13 mouse cellular contexts compared by ENCODE assay signal in genomic region chr6:144039221-144039620, GRCm38 (mm10).
DNase-seq lines count a peak whose midpoint lies in the region; ATAC-seq and TF ChIP-seq lines count a peak whose summit lies in the region.
"Had no signal": no experiment of that assay in that cellular context is flagged by ENCODE, and none has a peak within 500 bp of the region (broad histone marks: within the 10 kb centered on the region; RNA-seq: fewer than 3 reads in every experiment).

No protein-coding gene starts in this region.

- no peak for TF ChIP-seq CTCF in hindbrain, postnatal 0 days (IDR thresholded peaks at IDR 0.05; ENCODE audit: low read depth)
- no peak for TF ChIP-seq CTCF in liver, postnatal 0 days (IDR thresholded peaks at IDR 0.05; ENCODE audit: low read depth)

- TF ChIP-seq POLR2A in limb, embryonic 14.5 days (IDR thresholded peaks at IDR 0.05; ENCODE audit: borderline replicate concordance, extremely low read depth, insufficient read depth, insufficient read length) = no peak

- peaks cover 50% of the 10 kb centered on the region for H3K4me1 ChIP-seq in hindbrain, embryonic 10.5 days (replicated peaks)
- no peaks in the 10 kb centered on the region for H3K4me1 ChIP-seq in hindbrain, postnatal 0 days (ENCODE audit: insufficient read depth, low read length)
- peaks cover 29% of the 10 kb centered on the region for H3K4me1 ChIP-seq in embryonic facial prominence, embryonic 12.5 days
- H3K4me1 ChIP-seq in limb, embryonic 14.5 days (ENCODE audit: control insufficient read depth, insufficient read depth, low read length) = peaks cover 23% of the 10 kb centered on the region
- H3K4me1 ChIP-seq in liver, postnatal 0 days (ENCODE audit: insufficient read depth) = no peaks in the 10 kb centered on the region; the same call in 1 of the 2 replicates

- no peak for TF ChIP-seq EP300 in liver, postnatal 0 days (IDR thresholded peaks at IDR 0.05; ENCODE audit: low read depth)

- no peak for ATAC-seq in hindbrain, postnatal 0 days
- no peak for ATAC-seq in embryonic facial prominence, embryonic 12.5 days (ENCODE audit: insufficient number of reproducible peaks, insufficient read depth, low FRiP score, low TSS enrichment)
- ATAC-seq in limb, embryonic 14.5 days (ENCODE audit: low FRiP score, low read depth) = no peak
- no peak for ATAC-seq in liver, postnatal 0 days

- no peak overlapping the region for H3K4me3 ChIP-seq in hindbrain, embryonic 10.5 days
- H3K4me3 ChIP-seq in hindbrain, postnatal 0 days (ENCODE audit: low read length) = no peak overlapping the region
- H3K4me3 ChIP-seq in embryonic facial prominence, embryonic 12.5 days = no peak overlapping the region
- H3K4me3 ChIP-seq in limb, embryonic 14.5 days (replicated peaks; ENCODE audit: low read length) = no peak overlapping the region
- no peak overlapping the region for H3K4me3 ChIP-seq in liver, postnatal 0 days (ENCODE audit: low read depth, low read length)
- H3K4me3 ChIP-seq: gastrocnemius, adult 2 months had no signal

- H3K4me2 ChIP-seq in hindbrain, postnatal 0 days (ENCODE audit: low read depth, low read length) = no peak overlapping the region
- H3K4me2 ChIP-seq in embryonic facial prominence, embryonic 12.5 days (replicated peaks) = peak overlapping the region; percentile 33
- peak overlapping the region; percentile 16; the same call in 1 of the 2 replicates for H3K4me2 ChIP-seq in limb, embryonic 14.5 days (replicated peaks; ENCODE audit: low read depth, low read length, severe bottlenecking)
- H3K4me2 ChIP-seq in liver, postnatal 0 days (ENCODE audit: low read depth, low read length) = no peak overlapping the region

- H3K27ac ChIP-seq in hindbrain, embryonic 10.5 days = peak overlapping the region; percentile 56; the same call in 1 of the 2 replicates
- H3K27ac ChIP-seq in hindbrain, postnatal 0 days = no peak overlapping the region
- peak overlapping the region; percentile 68 for H3K27ac ChIP-seq in embryonic facial prominence, embryonic 12.5 days
- peak overlapping the region; percentile 62 for H3K27ac ChIP-seq in limb, embryonic 14.5 days (replicated peaks; ENCODE audit: low read depth, low read length)
- no peak overlapping the region for H3K27ac ChIP-seq in liver, postnatal 0 days (ENCODE audit: low read depth)
- H3K27ac ChIP-seq: gastrocnemius, adult 2 months; macrophage had no signal

- 23% methylated on average over 7 of the region's 7 CpGs for WGBS in hindbrain, embryonic 10.5 days
- WGBS in hindbrain, postnatal 0 days = 21% methylated on average over 7 of the region's 7 CpGs
- 8% methylated on average over 7 of the region's 7 CpGs for WGBS in embryonic facial prominence, embryonic 12.5 days
- WGBS in limb, embryonic 14.5 days = 24% methylated on average over 7 of the region's 7 CpGs
- 71% methylated on average over 7 of the region's 7 CpGs for WGBS in liver, postnatal 0 days (ENCODE audit: insufficient replicate concordance)

- DNase-seq in hindbrain, embryonic 10.5 days (ENCODE audit: low spot score) = peak; percentile 29
- DNase-seq in hindbrain, postnatal 0 days (ENCODE audit: low spot score) = no peak
- DNase-seq in 3T3-L1 (ENCODE audit: low read depth, low spot score) = peak; percentile 31
- no peak for DNase-seq in limb, embryonic 14.5 days (ENCODE audit: low spot score)
- no peak for DNase-seq in B cell, adult 2 months
- DNase-seq in adrenal gland, adult 8-10 months = no peak
- DNase-seq in liver, postnatal 0 days = no peak
- DNase-seq: adrenal gland, postnatal 10 days; gastrocnemius, adult 2 months; kidney, adult 18-20 months; liver had no signal

- H3K9me3 ChIP-seq in hindbrain, embryonic 10.5 days = no peaks in the 10 kb centered on the region
- no peaks in the 10 kb centered on the region for H3K9me3 ChIP-seq in hindbrain, postnatal 0 days (ENCODE audit: low read length)
- H3K9me3 ChIP-seq in embryonic facial prominence, embryonic 12.5 days = no peaks in the 10 kb centered on the region
- H3K9me3 ChIP-seq in limb, embryonic 14.5 days (ENCODE audit: control insufficient read depth, low read length) = no peaks in the 10 kb centered on the region
- no peaks in the 10 kb centered on the region for H3K9me3 ChIP-seq in liver, postnatal 0 days (ENCODE audit: low read length)

- H3K9ac ChIP-seq in hindbrain, postnatal 0 days (replicated peaks; ENCODE audit: low read length) = no peak overlapping the region
- H3K9ac ChIP-seq in embryonic facial prominence, embryonic 12.5 days = no peak overlapping the region
- no peak overlapping the region for H3K9ac ChIP-seq in limb, embryonic 14.5 days (ENCODE audit: low read depth, low read length, severe bottlenecking)
- H3K9ac ChIP-seq in liver, postnatal 0 days (replicated peaks) = no peak overlapping the region

- no peaks in the 10 kb centered on the region; the same call in 1 of the 2 replicates for H3K27me3 ChIP-seq in hindbrain, embryonic 10.5 days (ENCODE audit: insufficient read depth, poor library complexity, severe bottlenecking)
- no peaks in the 10 kb centered on the region for H3K27me3 ChIP-seq in hindbrain, postnatal 0 days (ENCODE audit: insufficient read depth, low read length)
- no peaks in the 10 kb centered on the region for H3K27me3 ChIP-seq in embryonic facial prominence, embryonic 12.5 days
- no peaks in the 10 kb centered on the region for H3K27me3 ChIP-seq in limb, embryonic 14.5 days (ENCODE audit: control insufficient read depth, insufficient read depth, low read length)
- H3K27me3 ChIP-seq in liver, postnatal 0 days (ENCODE audit: insufficient read depth, low read length) = no peaks in the 10 kb centered on the region

- no peaks in the 10 kb centered on the region for H3K36me3 ChIP-seq in hindbrain, embryonic 10.5 days
- no peaks in the 10 kb centered on the region for H3K36me3 ChIP-seq in hindbrain, postnatal 0 days (ENCODE audit: insufficient read depth, low read length)
- no peaks in the 10 kb centered on the region for H3K36me3 ChIP-seq in embryonic facial prominence, embryonic 12.5 days
- no peaks in the 10 kb centered on the region for H3K36me3 ChIP-seq in limb, embryonic 14.5 days (ENCODE audit: control insufficient read depth, insufficient read depth, low read length)
- no peaks in the 10 kb centered on the region for H3K36me3 ChIP-seq in liver, postnatal 0 days (replicated peaks; ENCODE audit: insufficient read depth, low read length)

Comparison
In these comparisons a context has a peak if more than half of its experiments do, and no peak if none do; other contexts are left out.
1. DNase-seq: peak in hindbrain, embryonic 10.5 days (single experiment) and 3T3-L1 (single experiment); none in hindbrain, postnatal 0 days (single experiment), limb, embryonic 14.5 days (single experiment), B cell, adult 2 months (0 of 2), adrenal gland, adult 8-10 months (single experiment) and liver, postnatal 0 days (single experiment).
2. H3K27ac ChIP-seq: peak in hindbrain, embryonic 10.5 days (single experiment), embryonic facial prominence, embryonic 12.5 days (single experiment) and limb, embryonic 14.5 days (single experiment); none in hindbrain, postnatal 0 days (single experiment) and liver, postnatal 0 days (single experiment).
3. H3K4me2 ChIP-seq: peak in embryonic facial prominence, embryonic 12.5 days (single experiment) and limb, embryonic 14.5 days (single experiment); none in hindbrain, postnatal 0 days (single experiment) and liver, postnatal 0 days (single experiment).